Mouse (Mus musculus): ENCODE measurements around the gene Gpr183.

The Gpr183 gene

DNA sequence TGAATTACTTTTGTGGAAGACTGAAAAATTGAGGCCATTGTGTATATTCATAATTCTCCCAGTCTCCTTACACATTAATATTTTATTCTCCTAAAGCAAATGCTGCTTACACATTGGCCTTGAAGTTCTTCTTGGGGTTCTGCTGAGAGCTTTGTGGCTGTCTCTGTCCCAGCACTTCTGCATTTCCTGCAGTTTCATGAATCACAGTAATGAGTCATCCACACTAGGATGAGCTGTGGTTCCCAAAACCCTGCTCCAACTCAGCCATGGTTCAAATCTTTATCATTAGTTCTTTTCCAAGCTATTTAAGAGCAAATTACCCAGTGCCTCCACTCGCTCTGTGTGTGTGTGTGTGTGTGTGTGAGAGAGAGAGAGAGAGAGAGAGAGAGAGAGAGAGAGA is 22.3 kb upstream of the Gpr183 start:
- no peak for DNase-seq

DNA sequence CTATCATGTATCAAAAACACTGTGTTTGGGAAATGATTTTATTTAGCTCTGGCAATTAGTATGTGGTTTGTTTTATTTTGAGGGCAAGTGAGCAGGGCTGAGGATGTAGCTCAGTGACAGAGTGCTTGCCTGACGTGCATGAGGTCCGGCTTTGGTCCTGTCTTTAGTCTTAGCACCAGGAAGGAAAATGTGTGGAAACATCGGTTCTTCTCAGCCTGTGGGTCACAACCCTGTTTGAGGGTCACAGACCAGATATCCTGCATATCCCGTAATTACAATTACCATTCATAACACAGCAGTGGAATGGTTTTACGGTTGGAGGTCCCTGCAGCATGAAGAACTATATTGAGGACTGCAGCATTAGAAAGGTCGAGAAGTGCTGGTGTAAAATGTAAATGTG is 21.0 kb upstream of the Gpr183 start:
- DNase-seq: no peak

DNA sequence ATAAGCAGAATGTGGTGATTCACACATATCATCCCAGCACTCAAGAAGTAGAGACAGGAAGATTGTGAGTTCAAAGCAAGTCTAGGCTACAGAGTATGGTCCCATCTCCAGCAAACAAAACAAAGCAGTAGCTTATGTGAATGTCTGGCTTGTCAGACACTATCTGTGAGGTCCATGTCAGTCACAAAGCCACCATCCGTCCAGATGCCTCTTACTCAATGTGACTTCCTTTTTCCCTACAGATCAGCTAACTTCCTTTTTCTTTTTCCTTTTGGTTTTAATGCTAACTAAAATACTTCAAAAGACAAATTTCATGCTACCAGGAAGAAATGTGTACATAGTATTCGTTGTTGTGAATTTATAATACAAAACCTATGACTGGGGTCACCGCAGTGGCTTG is 20.5 kb upstream of the Gpr183 start:
- no peak for DNase-seq

DNA sequence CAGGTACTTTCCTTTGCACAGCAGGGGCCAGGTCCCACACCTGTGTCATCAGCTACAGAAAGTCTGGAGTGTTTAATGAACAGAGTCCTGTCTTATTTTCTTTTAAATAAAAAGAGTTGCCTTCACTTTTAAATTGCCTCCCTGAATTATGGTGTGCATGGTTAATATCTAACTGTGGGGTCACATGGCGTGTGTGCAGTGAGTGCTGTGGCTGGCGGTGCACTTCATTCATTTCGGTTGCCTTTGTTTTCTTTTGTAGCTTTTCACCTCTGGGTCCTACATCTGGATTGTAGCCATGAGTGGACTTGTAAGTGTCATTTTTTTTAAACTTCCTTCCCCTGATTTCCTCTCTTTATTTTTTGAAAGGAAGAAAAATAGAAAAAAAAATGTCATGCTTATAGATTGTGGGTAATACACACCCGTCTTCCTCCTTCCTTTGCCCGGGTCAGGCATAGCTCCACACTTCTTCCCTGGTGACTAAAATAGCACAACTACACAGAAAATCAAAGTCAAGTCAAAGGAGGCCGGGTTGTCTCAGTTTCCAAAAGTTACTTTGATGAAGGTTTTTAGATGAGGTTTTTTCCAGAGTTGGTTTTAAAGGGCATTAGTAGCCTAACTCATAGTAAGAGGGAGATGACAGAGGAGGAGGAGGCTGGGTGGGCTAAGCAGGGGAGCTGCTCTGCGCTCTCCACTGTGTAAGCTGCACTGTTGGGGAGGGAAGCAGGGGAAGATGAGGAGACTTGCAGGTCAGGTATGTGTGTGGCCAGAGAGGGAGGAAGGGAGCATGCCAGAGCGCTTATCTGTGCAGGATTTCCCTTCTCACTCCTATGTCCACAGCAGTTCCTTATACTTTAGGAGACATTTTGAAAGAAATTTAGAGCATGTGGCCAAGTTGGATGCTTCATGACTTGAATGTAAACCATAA is 18.3 kb upstream of the Gpr183 start:
- no peak for DNase-seq

DNA sequence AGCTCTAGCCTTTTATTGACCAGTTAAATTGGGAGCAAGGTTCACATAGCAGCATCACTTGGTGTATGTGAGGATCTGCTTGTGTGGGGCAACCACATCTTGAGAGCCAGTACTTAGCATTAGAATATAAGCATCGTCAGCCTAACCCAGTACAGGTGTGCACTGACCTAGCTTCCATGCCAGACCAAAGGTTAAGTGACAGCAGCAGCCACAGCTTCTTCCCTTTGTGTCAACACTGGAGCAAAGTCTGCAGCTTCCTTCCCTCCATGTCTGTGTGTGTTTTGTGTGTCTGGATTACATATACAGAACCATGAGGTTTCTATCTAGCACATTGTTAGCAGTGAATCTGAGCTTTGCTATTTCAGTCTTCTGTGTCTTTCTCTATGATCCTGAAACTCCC is 16.5 kb upstream of the Gpr183 start:
- no peak for DNase-seq

DNA sequence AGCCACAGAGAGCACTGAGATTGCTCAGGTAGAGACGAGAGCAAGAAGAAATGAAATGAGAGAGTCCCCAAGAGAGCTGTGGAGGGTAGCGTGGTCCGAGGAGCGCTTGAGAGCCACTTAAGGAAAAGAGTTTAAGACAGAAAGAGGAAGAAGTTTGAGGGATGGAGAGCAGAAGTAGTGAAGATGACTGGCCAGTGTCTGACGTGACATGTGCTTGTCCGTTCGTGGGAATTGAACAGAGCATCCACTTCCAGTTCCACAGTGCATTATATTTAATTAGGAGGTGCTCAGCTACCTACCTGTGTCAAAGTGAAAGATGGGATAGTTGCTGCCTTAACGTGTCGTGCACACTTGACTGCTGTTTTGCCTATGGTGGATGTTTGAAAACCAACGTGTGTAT is 8.1 kb upstream of the Gpr183 start:
- DNase-seq: no peak

DNA sequence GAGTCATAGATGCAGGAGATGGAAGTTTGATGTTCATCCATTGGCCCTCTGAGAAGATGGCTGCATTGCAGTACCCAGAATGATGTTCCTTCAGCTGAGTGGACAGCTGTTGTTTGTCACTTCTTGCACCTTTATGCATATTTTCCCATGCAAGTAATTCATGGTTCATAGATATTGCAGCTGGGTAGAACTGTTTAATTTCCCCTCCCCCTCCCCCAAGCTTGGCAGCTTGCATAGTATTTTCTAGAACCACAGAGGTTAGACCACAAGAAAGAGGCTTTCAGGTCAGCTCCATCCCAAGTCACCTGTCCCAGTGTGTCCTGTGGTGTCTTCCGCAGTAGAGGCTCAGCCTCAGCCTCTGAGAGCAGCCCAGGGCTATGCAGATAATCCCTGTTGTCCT is 5.4 kb upstream of the Gpr183 start:
- no peak for DNase-seq

DNA sequence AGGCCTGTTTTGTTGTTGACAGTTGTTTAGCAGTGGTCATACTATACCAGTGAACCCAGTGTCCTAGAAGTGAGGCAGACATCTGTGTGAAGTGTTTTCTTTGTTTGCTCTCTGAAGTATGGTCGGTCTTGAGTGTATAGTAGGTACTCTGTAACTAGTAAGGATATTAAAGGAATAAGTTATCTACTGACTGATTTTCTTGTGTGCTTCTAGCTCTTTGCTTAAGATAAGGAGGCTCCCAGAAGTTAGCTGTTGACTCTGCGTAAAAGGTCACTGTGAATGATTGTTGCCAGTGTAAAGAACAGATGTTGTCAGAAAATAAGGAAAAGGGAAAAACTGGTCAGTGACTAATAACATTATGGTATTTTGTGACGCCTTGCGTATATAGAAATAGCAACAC is 2.1 kb upstream of the Gpr183 start:
- DNase-seq: no peak

DNA sequence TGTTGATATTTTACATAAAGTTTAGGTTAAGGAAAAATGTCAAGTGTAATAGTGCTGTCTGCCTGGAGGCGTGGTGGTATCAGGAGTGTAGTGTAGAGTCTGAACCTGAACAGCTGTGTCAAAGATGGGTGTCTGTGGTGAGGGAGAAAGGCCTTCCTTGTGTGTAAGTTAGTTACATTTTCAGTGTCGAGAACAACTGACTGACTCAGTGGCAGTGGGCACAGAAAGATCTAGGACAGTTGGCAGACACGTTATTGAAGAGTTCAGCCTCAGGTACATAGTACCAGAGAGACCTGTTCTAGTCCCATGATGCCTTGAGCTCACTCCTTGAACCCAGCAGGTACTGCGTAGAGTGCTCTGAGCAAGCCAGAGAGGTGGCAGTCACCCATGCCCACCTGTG is 466 bp upstream of the Gpr183 start:
- no peak for DNase-seq

DNA sequence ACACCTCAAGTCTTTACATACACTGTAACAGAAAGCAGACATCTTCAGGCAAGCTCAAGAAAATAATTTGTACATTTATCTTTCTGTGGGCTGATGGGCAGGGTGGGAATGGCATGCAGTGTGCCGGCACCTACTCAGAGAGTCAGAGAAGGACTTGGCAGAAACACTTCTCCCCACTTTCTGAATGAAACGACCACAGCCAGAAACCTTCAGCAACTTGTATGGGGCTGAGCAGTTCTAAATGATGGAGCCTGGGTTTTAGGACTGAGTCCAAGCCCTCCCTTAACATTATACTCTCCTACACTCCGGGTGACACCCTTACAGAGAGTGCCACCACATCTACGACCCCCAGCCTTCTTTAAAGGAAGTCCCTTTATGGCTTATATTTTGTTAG is 1.1 kb downstream of the Gpr183 start:
- no peak for DNase-seq

DNA sequence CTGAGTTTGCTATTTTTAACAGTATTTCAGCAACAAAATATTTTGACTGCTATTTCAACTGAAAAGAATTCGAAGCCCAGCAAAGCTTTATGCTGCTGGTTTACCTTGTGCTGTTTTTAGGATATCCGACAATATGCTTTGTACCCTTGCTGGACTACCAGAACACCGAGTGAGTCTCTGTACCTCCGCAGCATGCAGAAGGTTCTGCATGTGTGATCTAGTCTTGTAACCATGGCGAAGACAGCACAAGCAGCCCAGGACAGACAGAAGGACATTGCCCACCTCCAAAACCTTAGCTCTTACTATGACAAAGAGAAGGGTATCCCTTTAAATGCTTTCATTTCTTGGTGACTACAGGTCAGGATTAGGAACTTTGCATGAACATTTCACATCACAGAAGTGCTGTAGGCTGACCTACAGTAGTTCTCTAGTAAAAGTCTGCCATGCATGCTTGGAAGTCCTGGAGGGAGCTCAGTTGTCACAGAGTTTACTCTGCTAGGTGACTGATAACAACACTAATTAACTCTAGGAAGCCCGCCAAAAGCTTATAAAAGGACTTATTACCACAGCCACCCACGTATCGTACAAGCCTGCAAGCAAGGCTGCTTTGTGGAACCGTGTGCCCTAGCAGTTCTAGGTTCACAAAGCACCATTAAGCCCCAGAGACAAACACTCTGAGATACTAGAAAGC is 1.6 kb downstream of the Gpr183 start:
- no peak for DNase-seq

DNA sequence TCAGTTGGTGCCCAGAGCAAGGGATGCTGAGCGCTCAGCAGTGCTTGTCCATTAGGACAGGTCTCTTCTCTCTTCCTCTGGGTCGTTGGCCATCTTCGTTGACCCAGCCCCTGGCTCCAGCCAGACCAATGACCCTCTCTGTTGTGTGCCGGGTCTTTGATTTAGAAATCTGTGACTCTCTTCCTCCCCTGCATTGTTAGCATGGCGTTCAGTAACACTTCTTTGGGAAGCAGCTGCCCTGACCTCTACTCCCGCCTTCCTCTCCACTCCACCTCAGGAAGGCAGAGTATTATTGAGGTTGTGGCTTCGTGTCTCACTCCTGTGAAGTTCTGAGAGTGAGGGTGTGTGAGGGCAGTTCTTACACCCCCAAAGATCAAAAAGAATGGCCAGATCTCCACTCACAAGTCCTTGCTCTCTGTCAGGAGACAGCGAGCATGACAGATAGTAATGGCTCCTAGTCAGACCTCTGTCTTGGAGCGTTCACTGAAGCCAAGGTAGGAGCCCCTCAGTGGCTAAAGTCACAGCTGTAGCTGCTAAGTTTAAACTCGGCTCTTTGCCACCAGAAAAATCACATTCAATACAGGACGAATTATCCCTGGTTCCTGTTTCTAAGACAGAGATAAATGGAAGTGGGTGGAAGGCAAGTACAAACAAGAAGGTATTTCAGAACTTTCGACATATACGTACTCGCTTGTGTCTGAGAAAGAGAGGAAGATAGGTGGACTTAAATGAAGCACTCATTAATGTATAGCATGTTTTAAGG is 2.7 kb downstream of the Gpr183 start:
- no peak for DNase-seq

DNA sequence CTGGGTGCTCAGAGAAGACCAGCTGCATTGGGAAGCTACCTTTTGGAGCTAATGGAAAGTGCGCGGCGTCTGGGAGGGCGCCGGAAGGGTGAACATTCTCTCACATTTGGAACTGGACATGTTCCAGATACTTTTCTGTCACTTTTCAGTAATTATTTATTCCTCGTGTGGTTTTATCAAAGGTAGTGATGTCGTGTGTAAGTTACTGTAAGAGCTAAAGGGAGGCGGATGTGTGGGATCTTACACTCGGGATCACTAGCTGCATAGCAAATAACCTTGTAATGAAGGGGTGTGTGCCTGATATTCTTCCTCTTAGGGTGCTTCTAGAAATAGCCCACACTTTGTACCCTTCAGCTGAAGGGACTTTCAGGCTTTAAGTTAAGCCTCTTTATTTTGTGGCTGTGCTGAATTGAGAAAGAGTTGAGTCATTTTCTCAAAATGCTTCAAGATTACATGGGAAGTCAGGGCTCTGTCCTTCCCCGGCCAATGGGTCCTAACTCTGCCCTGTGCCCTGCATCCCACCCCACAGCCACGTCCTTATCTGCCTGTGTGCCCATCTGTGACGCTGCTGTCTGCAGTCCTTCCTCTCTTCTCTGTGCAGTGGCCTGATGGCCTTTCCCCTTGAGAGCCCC is 3.4 kb downstream of the Gpr183 start:
- no peak for DNase-seq

DNA sequence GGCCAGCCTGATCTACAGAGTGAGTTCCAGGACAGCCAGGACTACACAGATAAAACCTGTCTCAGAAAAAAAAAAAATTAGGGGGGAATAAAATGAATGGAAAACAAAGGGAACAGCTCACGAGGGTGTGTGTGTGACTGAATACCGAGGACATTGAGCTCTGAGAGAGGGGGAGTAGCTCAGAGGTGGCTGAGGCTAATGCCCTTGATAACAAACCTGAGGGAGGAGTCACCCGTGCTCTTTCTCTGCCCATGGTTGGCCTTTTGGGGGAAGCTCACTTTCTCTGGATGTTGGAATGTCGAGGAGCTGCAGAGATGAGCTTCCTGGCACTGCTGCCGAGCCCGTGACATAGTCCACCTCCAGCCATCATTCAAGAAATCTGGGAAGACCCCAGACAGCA is 4.0 kb downstream of the Gpr183 start:
- DNase-seq: no peak

DNA sequence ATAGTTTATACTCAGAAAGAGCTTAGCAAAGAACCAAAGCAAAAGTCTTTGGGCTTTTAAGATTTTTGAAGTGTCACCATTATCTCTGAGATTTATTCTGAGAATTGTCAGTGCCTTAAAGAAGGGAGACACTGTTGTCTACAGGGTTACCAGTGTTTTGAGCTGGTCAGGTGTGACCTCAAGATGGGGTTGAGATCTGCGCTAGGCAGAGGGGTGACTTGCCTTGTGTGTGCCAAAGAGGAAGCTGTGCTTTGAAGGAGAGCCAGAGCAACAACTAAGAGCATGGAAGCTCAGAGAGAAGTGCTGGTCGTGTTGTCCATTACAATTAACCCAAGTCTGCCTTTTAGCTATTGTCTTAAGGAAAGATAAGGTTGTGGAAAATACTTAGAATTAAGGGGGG is 4.5 kb downstream of the Gpr183 start:
- no peak for DNase-seq

DNA sequence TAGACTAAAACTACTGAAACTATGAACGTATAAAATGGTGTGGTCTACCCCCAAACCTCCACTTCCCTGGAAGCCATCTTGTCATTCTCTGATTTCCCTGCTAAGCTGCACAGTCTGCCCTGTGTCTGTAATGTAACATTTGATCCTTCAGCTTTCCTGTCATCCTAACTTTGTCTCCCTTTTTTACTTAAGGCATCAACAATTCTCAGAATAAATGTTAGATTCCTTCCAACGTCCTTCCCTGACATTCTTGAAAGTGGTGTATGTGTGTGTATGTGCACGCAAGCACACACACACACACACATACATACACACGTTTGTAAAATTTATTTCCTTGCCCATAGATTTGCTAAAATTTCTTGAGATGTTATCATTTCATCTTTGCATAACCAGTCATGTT is 5.0 kb downstream of the Gpr183 start:
- DNase-seq: no peak

DNA sequence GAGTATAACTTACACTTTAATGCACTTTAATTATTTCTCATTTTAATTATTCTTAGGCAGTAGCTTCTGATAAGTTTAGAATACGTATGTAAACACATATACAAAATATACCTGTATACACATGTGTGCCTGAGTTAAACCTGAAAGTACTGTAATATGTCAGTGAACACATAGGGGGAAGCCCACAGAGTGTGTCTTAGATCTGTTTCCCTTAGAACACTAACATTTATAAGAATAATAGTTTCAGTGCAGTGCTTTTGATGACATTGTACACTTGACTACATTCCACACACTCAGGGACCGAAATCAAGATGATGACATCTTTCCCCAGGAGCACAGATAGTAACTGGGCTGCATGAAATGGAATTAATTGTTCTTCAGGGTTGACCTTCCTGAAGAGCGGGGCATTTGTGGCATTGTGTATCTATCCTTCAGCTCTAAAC is 5.4 kb downstream of the Gpr183 start:
- DNase-seq: no peak

DNA sequence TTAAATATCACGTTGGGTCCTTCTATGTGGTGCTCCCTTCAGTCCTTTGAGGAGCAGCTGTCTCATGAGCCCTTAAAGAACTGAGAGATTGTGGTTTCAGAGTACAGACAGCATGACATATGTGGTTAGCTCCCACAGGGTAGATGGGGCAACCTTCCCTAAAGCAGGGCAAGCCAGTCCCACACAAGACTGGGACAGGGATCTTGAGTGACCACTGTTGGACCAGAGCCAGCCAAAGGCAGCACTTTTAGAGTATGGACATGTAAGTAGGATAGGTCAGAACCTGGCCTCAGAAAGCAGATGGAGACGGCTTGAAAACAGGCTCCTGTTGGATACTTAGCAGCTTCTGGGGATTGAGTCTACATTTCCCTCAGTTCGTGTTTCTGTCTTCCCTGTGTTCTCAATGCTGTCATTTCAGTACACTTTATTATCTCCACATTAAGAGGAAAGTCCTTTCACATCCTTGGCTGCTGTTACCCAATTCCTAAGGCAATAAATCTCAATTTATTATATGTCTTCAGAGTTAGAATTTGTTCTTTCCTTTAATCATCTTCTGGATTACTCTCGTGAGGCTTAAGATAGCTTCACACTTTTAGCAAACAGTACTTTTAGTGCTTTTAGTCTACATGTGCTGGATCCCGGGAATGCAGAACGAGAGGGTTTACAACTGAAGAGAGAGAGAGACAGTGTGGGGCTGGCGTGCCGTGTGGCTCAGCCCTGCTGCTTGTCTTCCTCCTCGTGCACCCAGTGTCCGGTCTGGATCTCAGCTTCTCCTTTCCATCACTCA is 6.1 kb downstream of the Gpr183 start:
- DNase-seq: no peak

DNA sequence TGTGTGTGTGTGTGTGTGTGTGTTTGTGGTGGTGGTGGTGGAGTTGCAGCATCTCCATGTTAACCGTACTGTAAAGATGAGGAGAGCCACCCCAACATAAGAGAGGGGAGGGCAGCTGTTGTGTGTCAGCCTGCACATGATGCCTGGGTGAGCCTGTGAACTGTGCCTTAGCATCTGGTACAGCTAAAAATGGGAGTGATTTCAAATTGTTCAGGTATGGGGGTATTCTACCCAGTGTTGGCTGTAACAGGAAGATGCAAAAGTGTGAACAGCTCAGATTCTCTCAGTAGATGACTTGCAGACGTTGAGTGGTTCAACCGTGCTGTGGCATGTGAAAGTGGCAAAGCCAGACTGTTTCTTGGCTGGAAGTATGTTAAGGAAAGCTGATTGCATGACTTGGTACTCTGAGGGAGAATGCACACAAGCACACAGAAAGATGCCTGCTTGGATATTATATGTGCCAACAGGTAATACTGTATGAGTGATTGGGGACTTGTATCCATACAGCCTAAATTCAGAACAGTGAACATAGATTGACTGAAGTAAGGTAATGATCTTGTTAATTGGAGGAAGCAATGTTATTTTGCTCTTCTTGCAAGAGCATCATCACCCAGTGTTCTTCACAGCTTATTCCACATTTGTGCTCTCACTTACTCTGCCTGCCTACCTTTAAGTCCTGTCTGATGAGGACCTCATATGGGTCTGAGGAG is 6.8 kb downstream of the Gpr183 start:
- DNase-seq: no peak

DNA sequence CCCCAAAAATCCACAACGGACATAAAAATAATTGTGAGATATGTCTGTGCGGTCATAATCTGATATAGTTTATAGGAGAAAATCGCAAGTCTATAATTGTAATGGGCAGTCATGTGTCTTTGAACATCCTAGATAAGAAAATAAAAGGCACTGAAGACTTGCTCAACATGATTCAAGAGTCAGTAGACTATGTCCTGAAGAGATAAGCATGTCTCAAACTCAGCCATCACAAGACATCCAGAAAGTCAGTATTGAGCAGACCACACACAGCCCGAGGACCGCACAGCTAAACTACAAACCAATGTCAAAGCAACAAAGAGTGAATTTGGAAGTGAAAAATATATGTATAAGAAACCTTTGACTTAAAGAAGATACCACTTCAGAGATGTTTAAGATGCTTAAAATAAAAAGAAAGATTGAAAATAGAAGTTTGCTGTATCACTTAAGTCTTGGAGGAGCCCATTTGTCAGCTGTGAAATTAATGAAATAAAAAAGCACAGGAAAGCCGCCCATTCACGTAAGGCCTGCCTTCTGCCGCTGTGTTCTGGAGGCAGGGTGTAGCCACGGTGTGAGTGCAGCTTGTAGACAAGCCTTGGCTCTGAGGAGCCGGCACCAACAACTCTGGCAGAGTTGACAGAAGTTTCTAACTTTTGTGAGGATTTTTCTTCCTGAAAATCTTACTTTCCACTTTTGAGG is 7.7 kb downstream of the Gpr183 start:
- DNase-seq: no peak

DNA sequence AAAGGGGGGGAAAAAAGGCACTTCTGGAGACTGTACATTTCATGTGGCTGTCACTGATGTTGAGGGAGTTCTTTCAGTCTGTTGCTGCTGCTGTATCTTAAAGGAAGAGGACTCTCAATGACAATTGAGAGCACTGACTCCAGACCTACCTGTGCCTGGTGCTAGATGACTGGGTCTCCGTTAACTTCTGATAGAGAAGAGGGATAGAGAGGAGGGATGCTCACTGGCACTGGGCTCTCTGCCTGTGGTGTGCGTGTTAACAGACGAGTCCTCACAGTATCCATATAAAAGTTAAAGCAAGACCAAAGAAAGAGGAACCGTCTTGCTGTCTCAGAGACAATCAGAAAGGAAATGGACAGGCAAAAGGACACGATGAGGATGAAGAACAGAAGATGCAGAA is 8.7 kb downstream of the Gpr183 start:
- DNase-seq: no peak

Data from cerebellum, adult 18-20 months (tissue).